Mouse (Mus musculus): Measurements from ENCODE around the gene Serinc4.

DNA sequence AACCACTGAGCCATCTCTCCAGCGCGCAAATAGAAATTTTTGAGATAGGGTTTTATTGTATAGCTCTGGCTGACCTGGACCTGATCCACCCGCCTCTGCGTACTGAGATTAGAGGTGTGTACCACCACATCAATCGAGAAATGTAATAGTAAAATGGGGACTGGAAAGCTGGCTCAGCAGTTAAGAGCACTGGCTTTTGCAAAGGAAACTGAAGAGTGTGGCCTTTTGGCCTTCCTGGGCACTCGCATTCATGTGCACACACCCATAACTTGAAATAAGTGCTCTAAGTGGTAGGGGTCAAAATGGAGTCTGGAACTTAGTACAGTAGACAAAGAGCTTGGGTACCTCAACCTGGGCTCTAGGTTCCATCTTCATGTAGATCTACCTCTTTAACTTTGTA lies 40.2 kb downstream of the Serinc4 start:
- TF ChIP-seq CTCF (IDR thresholded peaks at IDR 0.05 in 2 of 3, conservative IDR thresholded peaks at IDR 0.05 in 1 of 3; ENCODE audit: control insufficient read depth in 1 of 3, insufficient read depth in 1 of 3, low read depth in 2 of 3, low read length in 3 of 3, poor library complexity in 1 of 3, severe bottlenecking in 1 of 3), result no peak
- no peak for TF ChIP-seq EP300 (IDR thresholded peaks at IDR 0.05; ENCODE audit: low read depth in 1 of 2, low read length in 2 of 2)
- TF ChIP-seq ZKSCAN1 (IDR thresholded peaks at IDR 0.05; ENCODE audit: low read depth, low read length), result no peak
- no peak for TF ChIP-seq GATA1 (IDR thresholded peaks at IDR 0.05; ENCODE audit: low read depth, low read length)
